Mouse (Mus musculus) hindbrain, postnatal 0 days (tissue): ENCODE results near the gene Slc38a11. TPM values are rescaled to one million over a fixed set of nuclear protein-coding genes. Genes with fewer than 3 reads are reported as not detected.
A peak's percentile ranks its signal among the peaks of the same experiment; 100 is the strongest.

Source experiments
- ATAC-seq: fragments of 200-750 bp; cut with Nextera tagmentation; 2 replicates; pipeline ENCODE4 v1.8.0; 2017; ENCODE audit warnings: mild to moderate bottlenecking, moderate TSS enrichment, moderate library complexity
- DNase-seq: peaks from one replicate; pipeline ENCODE4 v3.0.0-alpha.2; 2015; ENCODE audit warnings: low spot score
- H3K27ac ChIP-seq: fragments of 300-500 bp; sonication (generic); 2 replicates; pipeline ENCODE4 v1.5.1; 2014; ENCODE audit warnings: mild to moderate bottlenecking
- H3K27me3 ChIP-seq: fragments of 300-500 bp; sonication (generic); 2 replicates; pipeline ENCODE4 v1.6.1; 2014; ENCODE audit warnings: low read length, mixed read lengths; ENCODE audit not compliant: insufficient read depth
- H3K36me3 ChIP-seq: fragments of 300-500 bp; sonication (generic); 2 replicates; pipeline ENCODE4 v1.6.1; 2014; ENCODE audit warnings: low read length, mixed read lengths; ENCODE audit not compliant: insufficient read depth
- H3K4me1 ChIP-seq: fragments of 300-500 bp; sonication (generic); 2 replicates; pipeline ENCODE4 v1.6.1; 2014; ENCODE audit warnings: antibody characterized with exemption, low read length, mixed read lengths; ENCODE audit not compliant: insufficient read depth
- H3K4me2 ChIP-seq: fragments of 300-500 bp; sonication (generic); 2 replicates; pipeline ENCODE4 v1.6.1; 2014; ENCODE audit warnings: low read depth, mild to moderate bottlenecking, low read length, moderate library complexity, mixed read lengths
- H3K4me3 ChIP-seq: fragments of 300-500 bp; sonication (generic); 2 replicates; pipeline ENCODE4 v1.5.1; 2014; ENCODE audit warnings: low read length
- H3K9ac ChIP-seq: fragments of 300-500 bp; sonication (generic); replicated peaks from 2 replicates; pipeline ENCODE4 v1.6.1; 2014; ENCODE audit warnings: mild to moderate bottlenecking, low read length, moderate library complexity, mixed read lengths
- H3K9me3 ChIP-seq: fragments of 300-500 bp; sonication (generic); 2 replicates; pipeline ENCODE4 v1.6.1; 2016; ENCODE audit warnings: low read length, mixed read lengths
- CTCF ChIP-seq: IDR thresholded peaks from 2 replicates; pipeline ENCODE4 v1.5.1; 2016; ENCODE audit warnings: antibody characterized with exemption, control low read depth, low read depth
- WGBS: fragments of 180-500 bp; shearing (Covaris S2); extraction: QIAGEN DNeasy Blood & Tissue Kit; methylation state at CpG from one replicate; pipeline ENCODE4 v1.1.7; 2014; 5-methylcytosine and 5-hydroxymethylcytosine counted together
- polyA plus RNA-seq: library from polyadenylated mRNA; unstranded; fragments of >200 nt; fragmentation: Nextera tagmentation; extraction: Ambion mirVana; gene quantifications from 2 replicates; pipeline ENCODE4 v1.2.1, GENCODE M21; 2015
- total RNA-seq: library from RNA; depleted of rRNA; stranded (reverse); fragments of >200 nt; gene quantifications from 2 replicates; pipeline ENCODE4 v1.2.3, GENCODE M21; 2014; rRNA removed

The Slc38a11 gene
- total RNA-seq (4.1 and 6.0 TPM in 2 replicates), polyA plus RNA-seq (1.5 and 1.7 TPM in 2 replicates)

DNA sequence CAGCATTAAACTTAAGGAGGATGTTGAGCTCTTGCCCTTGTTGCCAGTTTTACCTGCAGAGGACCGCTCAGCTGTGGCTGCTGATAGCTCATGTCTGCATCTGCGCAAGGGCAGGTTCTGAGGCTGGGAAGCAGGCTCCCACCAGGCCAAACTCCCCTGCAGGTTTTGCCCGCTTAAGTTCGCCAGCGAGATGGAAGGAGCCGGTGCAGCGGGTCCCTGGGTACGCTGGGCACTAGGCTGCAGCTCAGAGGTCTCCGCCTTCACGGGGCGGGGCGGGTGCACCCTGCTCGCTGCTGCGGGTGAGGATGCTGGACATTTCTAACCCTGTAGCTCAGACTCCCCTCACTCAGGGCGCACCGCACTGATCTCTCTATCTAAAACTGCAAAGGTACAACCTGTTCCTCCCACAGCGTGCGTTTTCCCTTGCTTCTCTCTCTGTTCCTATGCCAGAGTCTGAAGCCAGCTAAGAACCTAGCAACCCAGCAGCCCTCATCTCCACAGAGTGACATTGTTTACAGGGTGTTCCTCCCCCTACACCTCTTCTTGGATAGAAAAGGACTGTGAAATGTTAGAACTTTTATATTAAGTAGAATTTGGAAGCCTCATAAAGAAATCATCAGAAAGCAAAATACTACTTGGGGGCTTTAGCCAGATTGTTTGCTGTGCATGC is at the start of gene Slc38a11:
Gene Slc38a11, minus strand, starts transcription at position 207 of the 670 bp plus-strand sequence.
- H3K9me3 ChIP-seq = no peaks in the 10 kb centered on the region
- DNase-seq = peak; percentile 13
- no peaks in the 10 kb centered on the region for H3K36me3 ChIP-seq
- 6% methylated on average over 18 of the region's 18 CpGs for WGBS
- no peak for TF ChIP-seq CTCF
- peak; percentile 68; the same call in 1 of the 2 replicates for ATAC-seq
- peak within 1 kb of the TSS; percentile 35 for H3K4me3 ChIP-seq
- no peaks in the 10 kb centered on the region for H3K27me3 ChIP-seq
- peak within 1 kb of the TSS; percentile 62 for H3K4me2 ChIP-seq
- H3K27ac ChIP-seq = no peak within 1 kb of the TSS
- no peaks in the 10 kb centered on the region for H3K4me1 ChIP-seq
- H3K9ac ChIP-seq = peak within 1 kb of the TSS; percentile 33; the same call in 1 of the 2 replicates

DNA sequence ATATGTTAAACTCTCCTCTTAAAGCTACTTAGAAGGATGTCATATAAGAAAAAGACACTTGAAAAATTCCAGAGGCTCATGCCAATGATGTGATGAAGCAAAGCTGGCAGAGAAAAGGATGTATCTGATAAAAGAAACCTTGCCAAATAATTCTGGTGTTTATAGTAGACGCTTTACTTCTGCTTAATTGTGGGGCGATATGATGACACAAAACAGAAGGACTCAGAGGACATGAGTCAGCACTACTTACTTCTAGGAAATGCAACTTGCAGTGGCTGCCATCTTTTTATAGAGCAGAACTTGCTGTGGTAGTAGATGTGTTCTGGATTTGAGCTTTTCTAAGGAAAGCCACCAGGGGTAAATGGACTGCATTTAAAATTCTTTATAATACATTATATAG is 43.3 kb upstream of the Slc38a11 start:
- H3K4me1 ChIP-seq = no peaks in the 10 kb centered on the region
- H3K9me3 ChIP-seq = no peaks in the 10 kb centered on the region
- no peak overlapping the region for H3K4me2 ChIP-seq
- no peak overlapping the region for H3K27ac ChIP-seq
- 85% methylated on average over 2 of the region's 2 CpGs for WGBS
- no peak overlapping the region for H3K4me3 ChIP-seq
- DNase-seq (no peak), ATAC-seq (no peak)
- no peaks in the 10 kb centered on the region for H3K27me3 ChIP-seq
- H3K9ac ChIP-seq = no peak overlapping the region
- no peaks in the 10 kb centered on the region for H3K36me3 ChIP-seq
- no peak for TF ChIP-seq CTCF

DNA sequence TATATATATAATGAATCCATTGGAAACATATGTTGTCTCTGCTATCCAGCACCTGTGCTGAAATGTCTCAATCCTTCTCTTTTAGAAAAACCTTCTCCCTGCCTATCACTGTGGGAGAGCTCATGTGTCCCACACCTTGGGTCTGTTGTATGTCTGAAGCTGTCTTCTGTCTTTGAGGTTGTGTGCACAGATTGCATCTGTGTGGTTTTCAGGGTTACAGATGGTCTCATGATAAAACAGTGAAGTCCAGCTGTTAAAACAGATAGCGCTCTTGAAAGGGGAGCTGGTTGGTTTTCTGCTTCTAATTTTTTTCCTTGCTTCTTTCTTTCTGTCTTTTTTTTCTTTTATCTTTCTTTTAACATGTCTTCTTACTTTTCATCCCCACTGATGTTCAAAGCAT is 41.6 kb upstream of the Slc38a11 start:
- H3K27ac ChIP-seq = no peak overlapping the region
- H3K9me3 ChIP-seq = no peaks in the 10 kb centered on the region
- H3K36me3 ChIP-seq = no peaks in the 10 kb centered on the region
- ATAC-seq (no peak), DNase-seq (no peak)
- TF ChIP-seq CTCF = no peak
- H3K4me1 ChIP-seq = no peaks in the 10 kb centered on the region
- H3K27me3 ChIP-seq = no peaks in the 10 kb centered on the region
- H3K4me3 ChIP-seq = no peak overlapping the region
- 91% methylated on average over 1 of the region's 1 CpGs for WGBS
- no peak overlapping the region for H3K9ac ChIP-seq
- no peak overlapping the region for H3K4me2 ChIP-seq

DNA sequence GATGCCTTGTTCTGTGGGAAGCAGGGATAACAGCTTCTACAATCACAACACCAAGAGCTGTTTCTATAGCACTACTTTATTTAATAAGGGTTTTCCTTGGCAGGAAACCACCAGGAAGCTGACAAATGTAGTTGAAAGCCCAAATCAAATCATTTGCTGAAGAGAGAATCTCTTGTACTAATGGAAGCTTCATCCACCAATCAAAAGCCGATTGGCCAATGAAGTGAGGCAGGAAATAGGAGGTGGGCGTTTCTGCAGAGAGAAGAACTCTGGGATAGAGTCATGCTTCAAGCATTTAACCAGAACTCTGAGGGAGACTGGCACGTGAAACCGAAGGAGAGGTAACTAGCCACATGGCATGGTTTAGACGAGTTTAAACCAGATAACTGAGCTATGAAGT is 38.2 kb upstream of the Slc38a11 start:
- Histone ChIP-seq H3K4me3 (no peak overlapping the region), H3K27ac (no peak overlapping the region), H3K4me1 (no peaks in the 10 kb centered on the region), H3K4me2 (no peak overlapping the region), H3K9me3 (no peaks in the 10 kb centered on the region), H3K36me3 (no peaks in the 10 kb centered on the region), H3K27me3 (no peaks in the 10 kb centered on the region), H3K9ac (no peak overlapping the region)
- ATAC-seq (no peak), DNase-seq (no peak)
- 84% methylated on average over 5 of the region's 5 CpGs for WGBS
- no peak for TF ChIP-seq CTCF

DNA sequence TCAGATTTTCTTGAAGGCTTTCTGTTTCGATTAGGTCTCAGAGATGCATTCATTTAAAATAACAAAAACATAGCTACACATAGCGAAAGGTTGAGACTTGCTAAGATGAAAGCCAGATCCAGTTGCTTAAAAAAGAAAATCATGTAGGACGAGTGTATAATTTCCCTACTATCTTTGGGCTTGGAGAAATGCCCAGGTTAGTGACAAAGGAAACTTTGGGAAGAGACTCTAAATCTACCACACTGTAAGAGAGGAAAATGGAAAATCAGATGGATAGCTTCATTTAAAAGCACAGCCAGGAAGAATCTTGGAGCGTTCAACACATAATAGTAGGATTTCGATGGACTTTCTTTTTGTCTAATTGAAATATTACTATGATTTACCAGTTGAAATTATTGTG is 36.1 kb upstream of the Slc38a11 start:
- Histone ChIP-seq H3K4me3 (no peak overlapping the region), H3K36me3 (no peaks in the 10 kb centered on the region), H3K9me3 (no peaks in the 10 kb centered on the region), H3K27ac (no peak overlapping the region), H3K27me3 (no peaks in the 10 kb centered on the region), H3K9ac (no peak overlapping the region), H3K4me2 (no peak overlapping the region), H3K4me1 (no peaks in the 10 kb centered on the region)
- DNase-seq (no peak), ATAC-seq (no peak)
- WGBS = 76% methylated on average over 5 of the region's 5 CpGs
- no peak for TF ChIP-seq CTCF

DNA sequence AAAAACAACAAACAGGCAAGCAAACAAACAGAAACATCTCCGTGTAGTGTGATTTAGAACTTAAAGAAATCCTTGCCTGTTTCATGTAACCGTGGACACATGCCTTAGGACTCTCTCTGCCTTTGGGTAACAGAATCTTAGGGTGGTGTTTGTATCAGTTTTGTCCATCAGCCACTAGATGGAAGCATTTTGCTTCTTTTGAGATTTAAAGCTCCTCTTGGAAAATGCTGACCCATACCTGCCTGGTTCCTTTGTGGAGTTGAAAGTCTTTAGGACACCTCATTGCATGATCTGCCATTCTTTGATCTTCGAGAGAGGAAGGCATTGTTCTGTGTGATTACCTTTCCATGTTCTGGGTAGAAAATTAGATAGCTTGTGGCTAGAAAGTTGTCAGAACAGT is 32.3 kb upstream of the Slc38a11 start:
- 16% methylated on average over 3 of the region's 3 CpGs for WGBS
- Histone ChIP-seq H3K9ac (no peak overlapping the region), H3K27me3 (no peaks in the 10 kb centered on the region), H3K4me3 (no peak overlapping the region), H3K4me1 (no peaks in the 10 kb centered on the region), H3K9me3 (no peaks in the 10 kb centered on the region), H3K27ac (no peak overlapping the region), H3K4me2 (no peak overlapping the region), H3K36me3 (no peaks in the 10 kb centered on the region)
- ATAC-seq (peak; percentile 81), DNase-seq (peak; percentile 81)
- TF ChIP-seq CTCF = peak; percentile 76

DNA sequence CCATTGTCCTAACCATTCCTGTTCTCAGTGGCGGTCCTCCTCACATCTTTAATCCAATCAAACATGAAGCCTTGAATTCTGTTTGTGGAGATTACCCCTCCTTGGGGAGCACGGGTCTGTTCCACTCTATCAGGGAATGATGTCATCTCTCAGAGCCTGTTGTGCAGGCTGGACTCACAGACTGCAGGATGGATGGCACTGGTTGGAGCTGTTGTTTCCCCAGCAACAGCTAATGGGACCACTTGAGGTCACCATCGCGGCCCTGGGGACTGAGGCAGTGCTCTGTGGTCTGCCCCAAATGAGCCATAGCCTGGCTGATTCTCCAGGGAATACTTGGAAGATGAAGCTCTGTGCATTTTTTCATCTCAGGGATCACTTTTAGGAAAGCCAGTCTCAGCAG is 29.2 kb upstream of the Slc38a11 start:
- Histone ChIP-seq H3K9ac (no peak overlapping the region), H3K4me3 (no peak overlapping the region), H3K4me2 (no peak overlapping the region), H3K4me1 (no peaks in the 10 kb centered on the region), H3K27me3 (no peaks in the 10 kb centered on the region), H3K27ac (no peak overlapping the region), H3K9me3 (no peaks in the 10 kb centered on the region), H3K36me3 (no peaks in the 10 kb centered on the region)
- DNase-seq (no peak), ATAC-seq (peak; percentile 59; the same call in 1 of the 2 replicates)
- 51% methylated on average over 4 of the region's 4 CpGs for WGBS
- no peak for TF ChIP-seq CTCF
